Mouse (Mus musculus): ENCODE results near the gene Snd1.

DNA sequence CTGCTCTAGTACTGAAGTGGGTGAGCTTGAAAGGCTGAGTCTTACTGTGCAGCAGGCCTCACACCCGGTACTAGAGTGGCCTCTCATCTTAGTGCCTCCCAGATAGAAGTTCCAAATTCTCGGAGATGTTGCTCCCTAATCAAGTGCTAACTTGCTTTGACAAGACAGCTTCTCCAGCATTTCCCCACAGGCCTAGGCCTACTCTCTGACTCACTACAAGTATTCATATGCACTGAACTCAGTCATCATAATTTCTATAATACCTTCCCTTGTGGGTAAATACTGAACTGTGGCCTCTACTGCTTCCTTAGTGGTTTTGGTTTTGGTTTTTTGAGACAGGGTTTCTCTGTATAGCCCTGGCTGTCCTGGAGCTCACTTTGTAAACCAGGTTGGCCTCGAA is 348.4 kb downstream of the Snd1 start:
- TF ChIP-seq POLR2A (IDR thresholded peaks at IDR 0.05; ENCODE audit: low read depth, low read length) (no peak), CTCF (IDR thresholded peaks at IDR 0.05; ENCODE audit: borderline replicate concordance, insufficient read depth, low read length) (no peak)

All from embryonic fibroblast, embryonic 13.5 days (primary cell).